Mouse (Mus musculus) lung, adult 18-20 months (tissue): ENCODE results near the gene Utp11.
"Not testable (repeated sequence)": the region's sequence is repeated elsewhere in the genome, so short reads cannot be mapped to it uniquely, and the experiment has no call there.

Experiments
- DNase-seq, 2 experiments: peaks; one replicate each; pipeline ENCODE4 v3.0.0; 2022; ENCODE audit warnings: mixed read lengths in 2 of 2

Gene Utp11

DNA sequence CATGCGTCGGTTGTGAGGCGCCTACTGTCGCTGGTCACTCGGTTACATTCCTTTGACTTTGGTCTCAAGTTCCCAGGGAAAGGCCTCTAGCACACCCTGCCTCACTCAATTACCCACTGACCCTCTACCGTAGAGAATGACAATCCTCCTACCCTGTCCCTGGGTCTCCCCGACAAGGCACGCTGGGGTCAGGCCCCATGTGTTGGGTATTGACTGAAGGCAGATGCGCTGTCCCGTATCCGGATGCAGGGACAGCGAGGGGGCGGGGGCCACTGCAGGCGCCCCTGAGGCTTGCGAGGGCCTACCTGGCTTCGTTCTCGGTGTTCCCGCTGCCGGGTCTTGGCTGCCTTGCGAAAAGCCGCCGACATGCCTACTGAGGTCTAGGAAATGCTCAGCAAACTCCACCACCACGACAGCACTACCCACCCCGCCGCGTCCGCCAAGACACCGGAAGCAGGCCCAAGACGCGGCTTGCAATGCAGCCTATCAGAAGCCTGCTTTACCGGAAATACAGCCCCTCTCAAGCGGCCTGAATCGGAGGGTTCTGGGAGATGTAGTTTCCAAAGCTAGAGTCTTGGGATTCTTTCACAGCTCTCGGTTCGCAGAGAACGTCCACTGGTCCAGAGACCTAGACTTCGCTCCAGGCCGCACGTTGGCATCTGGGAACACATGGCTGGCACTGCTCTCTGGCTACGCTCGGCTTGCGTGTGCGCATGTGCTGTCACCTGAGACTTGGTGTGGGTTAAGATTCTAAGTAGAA is at the start of gene Utp11:
Gene Utp11 (minus strand): TSS at position 466 of the 760 bp plus-strand sequence.
- peak; percentile 90 to 92 for DNase-seq

DNA sequence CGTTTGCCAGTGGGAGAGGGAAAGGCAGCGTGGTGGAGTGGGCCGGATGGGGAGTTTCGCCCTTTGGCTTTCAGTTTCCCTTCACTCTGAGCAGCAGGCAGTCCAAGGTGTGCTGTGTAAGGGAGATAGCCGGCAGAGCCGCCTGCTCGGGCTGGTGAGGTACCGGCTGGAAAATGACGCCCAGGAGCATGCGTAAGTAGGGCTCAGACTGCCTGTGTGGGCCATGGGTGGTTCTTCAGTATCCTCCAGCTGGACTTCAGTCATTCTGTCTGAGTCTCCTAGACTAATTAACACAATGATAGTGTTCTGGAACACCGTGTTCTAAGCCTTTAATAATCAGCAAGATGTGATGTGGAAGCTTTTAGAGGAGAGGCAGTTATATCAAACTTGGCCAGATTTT is 49.4 kb upstream of the Utp11 start:
- no peak for DNase-seq

DNA sequence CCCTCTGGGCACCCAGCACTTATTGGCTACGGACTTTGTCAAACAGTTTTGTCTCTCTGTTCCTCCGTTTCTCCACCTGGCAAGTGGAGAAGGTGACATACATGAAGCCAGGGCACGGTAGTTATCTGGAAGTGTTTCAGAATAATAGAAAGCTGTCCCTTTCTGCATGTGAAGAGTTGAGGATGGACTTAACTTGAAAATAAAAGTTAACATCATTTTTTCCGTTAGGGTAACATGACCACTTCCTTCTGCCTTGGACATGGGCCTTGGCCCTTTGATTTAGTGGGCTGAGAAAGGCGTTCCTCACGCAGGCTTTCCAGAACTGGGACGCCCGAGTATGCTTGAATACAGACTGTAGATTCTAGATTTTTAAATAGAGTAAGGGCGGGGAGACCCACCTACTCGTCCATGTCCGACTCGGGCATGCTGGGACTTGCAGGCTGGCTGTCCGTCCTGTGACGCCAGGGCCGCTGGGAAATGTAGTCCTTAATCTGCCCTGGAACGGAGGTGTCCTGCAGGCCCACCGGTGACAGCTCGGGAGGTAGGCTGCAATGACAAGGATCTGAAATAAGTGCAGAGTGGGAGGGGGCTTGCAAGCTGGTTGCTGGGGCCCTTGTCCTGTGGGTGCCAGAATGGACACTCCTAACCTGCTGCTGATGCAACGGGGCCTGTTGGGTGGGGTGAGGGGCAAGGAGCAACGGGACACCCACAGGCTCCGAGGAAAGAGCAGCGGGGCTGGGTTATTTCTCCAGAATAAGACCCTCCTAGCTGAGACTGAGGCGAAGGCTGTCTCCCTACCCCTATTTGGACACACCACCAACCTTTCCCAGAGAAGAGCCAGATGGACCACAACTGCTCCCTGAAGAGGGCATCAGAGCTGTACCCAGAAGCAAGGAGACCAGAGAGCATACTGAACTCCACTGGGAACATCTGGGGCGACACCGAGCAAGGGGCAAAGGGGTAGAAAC is 48.3 kb upstream of the Utp11 start, which contains the start of gene Inpp5b:
Gene Inpp5b (plus strand): TSS at position 475 of the 968 bp plus-strand sequence.
- peak; percentile 81 to 83 for DNase-seq

DNA sequence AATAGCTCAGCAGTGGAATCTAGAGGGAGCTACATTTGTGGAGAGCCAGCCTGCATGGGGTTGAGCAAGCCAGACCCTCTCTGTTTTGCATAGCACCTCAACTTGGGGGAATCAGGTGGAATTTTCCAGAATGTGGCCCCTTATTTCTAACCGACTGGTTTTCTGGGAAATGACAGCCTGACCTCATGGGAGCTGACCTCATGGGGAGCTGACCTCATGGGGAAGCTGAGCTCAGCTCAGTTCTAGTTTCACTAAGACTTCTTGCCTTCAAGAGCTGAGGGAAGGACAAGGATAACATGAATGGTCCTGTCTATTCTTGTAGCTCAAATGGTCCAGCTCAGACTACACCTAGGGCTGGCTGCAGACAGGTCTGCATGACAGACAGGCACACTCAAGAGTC is 45.4 kb upstream of the Utp11 start:
- no peak for DNase-seq

DNA sequence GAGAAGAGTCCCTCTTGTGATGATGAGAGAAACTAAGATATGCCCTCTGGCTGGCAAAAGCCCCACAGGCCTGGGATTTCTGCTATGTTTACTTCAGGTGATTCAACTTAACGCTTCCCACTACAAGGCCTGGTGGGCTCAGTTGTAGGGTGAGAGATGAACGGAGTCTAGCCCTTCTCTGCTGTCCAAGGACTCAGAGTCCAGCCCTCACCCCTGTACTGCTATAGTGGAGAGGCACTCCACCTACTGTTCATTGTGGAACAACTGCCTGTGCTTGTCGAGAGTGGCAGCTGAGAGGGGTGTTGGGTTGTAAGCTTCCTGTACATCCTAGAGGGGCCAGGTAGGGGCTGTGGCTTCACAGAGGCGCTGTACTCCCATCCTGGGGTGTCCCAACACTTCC is 44.6 kb upstream of the Utp11 start:
- DNase-seq: no peak

DNA sequence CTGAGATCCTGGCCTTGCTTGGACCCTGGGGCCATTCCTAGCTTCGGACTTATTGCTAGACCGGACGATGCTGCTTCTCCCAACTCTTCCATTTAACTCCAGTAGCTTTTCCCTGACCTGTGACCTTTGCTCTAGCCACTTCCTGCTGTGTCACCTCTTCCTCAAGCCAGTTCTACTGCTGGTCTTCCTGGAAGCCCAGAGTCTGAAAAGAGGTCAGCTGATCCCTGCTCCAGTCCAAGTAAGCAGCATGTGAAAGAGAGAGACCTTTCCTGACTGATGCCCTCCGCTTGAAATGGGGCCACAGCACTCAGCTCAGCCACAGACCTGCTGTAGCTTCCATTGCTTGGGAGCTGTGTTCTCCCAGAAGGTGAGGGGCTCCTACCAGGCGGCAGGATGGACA is 44.1 kb upstream of the Utp11 start:
- DNase-seq: no peak

DNA sequence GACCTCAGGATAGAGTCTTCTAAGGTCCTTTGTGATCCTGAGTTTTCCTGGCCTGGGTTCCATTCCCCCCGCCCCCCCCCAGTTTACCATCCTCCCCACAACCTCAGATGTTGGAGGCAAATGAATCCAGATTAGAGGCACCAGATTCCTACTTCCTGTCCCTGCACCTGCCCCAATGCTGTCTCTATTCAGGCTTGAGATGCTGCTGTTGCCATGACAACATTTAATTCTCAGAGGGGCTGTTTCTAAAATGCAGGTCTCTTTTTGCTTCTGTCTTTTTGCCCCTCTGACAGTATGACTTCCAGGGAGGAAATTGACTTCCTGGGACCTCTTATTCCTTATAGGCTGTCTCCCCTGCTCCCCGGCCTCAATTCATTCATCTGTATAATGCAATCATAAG is 43.6 kb upstream of the Utp11 start:
- DNase-seq: no peak

DNA sequence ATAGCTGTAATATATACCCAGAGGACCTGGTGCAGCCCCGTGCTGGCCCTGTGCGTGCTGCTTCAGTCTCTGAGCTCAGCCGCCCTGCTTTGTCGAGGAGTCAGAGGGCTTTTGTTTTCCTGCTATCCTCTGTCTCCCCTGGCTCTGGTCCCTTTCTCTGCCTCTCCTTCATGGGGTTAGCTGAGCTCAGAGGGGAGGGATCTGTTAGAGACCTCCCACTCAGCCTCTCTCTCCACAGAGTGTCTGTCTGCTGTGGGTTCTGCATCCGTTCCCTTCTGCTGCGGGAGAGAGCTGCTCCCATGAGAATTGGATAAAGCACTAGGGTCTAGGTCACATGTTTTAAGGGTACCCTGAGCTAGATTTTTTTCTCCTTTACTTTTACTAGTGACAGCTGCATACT is 32.7 kb upstream of the Utp11 start:
- DNase-seq: no peak

DNA sequence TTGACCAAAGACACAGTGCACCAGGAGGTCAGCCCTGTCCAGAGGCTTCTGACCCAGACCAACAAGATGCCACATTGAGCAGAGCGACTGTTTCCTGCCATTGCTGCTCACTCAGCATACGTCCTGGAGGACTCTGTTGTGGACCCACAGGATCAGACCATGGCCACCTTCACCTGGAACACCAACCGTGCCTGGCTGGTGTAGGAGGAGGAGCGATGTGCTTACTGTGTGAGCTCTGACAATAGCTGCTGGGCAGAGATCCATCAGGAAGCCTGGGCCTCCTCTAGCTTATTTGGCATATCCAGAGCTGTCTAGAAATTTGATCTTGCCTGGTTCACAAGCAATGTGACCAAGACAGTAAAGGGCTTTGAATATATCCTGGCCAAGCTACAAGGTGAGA is 25.7 kb upstream of the Utp11 start:
- DNase-seq: no peak

DNA sequence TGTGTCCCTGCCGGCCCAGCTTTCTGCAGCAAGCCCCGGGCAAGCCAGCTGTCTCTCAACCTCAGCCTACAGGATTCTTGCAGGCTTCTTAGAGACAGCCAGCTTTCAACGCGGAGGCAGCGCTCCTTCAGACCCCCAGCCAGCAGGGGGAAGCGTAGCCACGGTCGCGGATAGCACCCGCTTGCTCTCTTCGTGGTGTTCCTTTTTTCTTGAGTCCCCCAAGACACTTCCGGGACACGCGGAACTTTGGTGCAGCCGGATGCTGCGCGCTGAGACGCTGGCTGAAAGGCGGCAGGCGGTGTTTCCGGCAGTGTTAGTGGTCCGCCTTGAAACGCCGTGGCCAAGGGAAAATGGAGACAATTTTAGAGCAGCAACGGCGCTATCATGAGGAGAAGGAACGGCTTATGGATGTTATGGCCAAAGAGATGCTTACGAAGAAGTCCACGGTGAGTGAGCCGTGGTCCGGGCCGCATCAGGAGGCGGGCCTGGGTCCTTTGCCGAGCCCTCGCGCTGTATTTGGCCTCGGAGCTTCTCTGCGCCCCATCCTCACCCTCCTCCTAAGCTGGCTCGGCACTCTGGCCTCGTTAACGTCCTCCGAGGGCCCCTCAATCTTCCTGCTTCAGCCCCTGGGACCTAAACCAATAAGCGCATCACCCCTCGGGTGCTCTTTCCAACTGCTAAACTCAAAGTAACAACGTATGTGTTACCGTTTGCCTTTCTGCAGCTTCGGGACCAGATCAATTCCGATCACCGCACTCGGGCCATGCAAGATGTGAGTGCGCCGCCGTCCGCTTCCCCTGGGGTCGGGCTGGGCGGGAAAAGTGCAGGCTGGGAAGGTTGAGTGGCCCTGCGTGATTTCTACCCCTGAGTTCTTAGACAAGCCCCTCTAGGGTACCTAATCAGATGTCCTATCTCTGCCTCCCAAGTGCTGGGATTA is 21.4 kb upstream of the Utp11 start, which contains the start of gene Sf3a3:
Gene Sf3a3 (plus strand): TSS at position 232 of the 937 bp plus-strand sequence.
- DNase-seq: peak; percentile 95 to 96

DNA sequence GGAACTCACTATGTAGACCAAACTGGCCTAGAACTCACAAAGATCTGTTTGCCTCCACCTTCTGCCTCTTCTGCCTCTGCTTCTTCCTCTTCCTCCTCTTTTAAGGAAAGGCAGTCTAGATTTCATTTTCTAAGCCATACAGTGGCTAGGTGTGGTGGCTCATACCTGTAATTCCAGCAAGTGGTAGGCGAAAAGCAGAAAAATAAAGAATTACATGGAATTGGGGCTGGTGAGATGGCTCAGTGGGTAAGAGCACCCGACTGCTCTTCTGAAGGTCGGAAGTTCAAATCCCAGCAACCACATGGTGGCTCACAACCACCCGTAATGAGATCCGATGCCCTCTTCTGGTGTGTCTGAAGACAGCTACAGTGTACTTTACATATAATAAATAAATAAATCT is 20.4 kb upstream of the Utp11 start:
- DNase-seq: not testable (repeated sequence)

DNA sequence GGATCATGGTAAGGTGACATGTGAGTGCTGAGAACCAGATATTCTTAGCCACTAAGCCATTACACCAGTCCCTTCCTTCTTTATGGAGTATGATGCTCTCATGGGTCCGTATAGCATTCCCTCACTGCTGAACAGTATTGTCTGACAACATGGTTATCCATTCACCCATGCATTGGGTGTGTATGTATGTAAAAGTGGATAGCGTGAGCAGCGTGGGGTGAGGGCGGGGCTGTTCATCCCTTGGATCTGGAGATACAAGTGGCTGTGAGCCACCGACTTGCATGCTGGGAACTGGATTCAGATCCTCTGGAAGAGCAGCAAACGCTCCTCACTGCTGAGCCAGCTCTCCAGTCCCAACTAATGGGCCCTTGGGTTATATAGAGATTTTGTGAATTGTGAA is 19.2 kb upstream of the Utp11 start:
- no peak for DNase-seq

DNA sequence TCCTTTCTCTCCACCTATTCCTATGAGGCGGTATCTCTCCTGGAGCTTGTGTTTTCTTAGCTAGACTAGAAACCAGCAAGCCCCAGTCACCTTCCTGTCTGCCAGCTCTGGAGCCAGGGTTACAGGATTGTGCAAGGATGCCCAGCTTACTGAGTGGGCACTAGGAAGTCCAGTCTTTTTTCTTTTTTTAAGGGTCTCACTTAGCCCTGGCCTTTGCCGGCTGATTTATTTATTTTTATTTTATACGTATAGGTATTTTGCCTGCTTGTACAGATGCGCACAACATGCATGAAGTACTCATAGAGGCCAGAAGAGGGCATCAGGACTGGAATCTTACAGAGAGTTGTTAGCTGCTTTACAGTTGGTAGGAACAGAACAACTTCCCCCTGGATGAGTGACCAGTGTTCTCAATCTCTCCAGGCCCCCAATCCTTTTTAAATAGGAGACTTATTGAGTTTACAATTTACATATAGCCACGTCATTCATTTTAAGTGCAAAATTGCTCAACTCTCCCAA is 17.4 kb upstream of the Utp11 start:
- peak; percentile 37 to 62 for DNase-seq

DNA sequence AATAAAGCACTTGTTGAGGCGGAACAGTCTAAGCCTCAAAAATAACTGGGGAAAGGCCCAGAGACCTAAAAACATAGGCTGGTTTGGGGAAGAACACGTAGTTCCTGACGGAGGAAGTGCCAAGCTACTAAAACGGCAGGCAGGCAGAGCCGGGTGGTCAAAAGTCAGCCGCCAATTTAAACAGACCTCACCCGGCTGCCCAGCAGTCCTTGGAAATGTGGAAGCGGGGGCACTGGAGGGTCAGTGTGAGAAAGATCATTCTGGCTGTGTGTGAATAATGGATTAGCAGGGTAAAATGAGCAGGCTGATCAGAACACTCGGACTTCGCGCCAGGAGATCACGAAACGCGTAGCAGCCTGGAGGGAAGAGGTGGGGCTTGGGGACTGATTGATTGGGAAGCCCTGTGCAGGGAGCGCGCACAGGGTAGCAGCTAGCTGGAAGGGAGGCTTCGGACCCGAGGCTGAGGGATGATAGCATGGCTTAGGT is 16.6 kb upstream of the Utp11 start:
- DNase-seq: peak; percentile 57 to 65

DNA sequence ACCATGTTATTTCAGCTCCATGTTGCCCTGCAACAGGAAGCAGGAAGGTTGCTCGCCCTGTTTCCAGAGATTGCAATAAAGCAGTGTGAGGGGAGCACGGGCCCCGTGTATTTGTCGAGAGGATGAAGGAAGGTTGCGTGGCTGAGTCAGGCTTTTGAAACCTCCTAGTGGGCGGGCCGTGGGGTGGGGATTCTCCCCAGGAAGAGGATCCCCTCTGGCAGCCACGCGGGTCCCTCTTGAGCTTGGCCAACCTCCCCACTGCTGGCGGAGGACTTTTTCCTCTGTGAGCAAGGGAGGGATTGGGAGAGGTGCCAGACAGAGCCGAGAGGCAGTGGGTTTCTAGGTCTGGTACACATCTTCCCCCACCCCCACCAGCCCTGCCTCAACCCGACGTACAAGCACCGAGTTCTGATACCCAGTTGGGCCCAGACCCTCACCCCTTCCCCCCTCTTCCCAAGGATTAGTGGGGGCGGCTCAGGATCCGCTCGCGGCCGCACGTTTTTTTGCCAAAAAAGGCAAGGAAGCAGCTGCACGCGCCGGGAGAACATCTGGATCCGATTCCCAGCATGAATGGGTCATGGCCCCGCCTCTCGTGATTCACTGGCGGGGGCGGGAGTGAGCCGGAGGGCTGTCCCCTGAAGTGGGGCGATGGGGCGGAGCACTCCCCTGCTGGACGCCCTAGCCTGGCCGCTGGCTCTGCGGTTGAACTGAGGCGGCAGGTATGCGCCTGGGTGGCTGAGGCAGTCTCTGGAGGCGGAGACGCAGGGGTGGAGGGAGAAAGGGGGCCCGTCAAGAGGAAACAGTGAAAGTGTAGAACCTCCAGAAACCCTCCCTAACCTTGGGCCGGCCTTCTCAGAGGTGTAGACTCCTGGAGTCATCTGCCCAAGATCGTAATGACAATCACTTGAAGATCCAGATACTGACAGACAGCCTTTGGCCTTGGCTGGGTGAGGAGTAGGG is 15.4 kb upstream of the Utp11 start:
- DNase-seq: peak; percentile 94 to 95

DNA sequence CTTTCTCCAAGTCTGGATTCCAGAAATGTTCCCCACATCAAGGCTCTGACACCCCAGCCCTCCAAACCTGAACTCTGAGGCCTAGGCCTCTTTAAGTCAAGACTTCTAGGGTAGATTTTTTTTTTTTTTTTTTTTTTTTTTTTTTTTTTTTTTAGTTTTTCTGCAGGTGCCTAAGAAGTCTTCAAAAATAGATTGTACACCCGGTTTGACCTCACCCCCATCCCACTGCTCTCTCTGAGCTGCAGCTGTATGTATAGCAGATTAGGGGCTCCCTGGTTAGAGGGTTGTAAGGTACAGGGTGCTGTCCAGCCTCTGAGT is 14.8 kb upstream of the Utp11 start:
- not testable (repeated sequence) for DNase-seq

DNA sequence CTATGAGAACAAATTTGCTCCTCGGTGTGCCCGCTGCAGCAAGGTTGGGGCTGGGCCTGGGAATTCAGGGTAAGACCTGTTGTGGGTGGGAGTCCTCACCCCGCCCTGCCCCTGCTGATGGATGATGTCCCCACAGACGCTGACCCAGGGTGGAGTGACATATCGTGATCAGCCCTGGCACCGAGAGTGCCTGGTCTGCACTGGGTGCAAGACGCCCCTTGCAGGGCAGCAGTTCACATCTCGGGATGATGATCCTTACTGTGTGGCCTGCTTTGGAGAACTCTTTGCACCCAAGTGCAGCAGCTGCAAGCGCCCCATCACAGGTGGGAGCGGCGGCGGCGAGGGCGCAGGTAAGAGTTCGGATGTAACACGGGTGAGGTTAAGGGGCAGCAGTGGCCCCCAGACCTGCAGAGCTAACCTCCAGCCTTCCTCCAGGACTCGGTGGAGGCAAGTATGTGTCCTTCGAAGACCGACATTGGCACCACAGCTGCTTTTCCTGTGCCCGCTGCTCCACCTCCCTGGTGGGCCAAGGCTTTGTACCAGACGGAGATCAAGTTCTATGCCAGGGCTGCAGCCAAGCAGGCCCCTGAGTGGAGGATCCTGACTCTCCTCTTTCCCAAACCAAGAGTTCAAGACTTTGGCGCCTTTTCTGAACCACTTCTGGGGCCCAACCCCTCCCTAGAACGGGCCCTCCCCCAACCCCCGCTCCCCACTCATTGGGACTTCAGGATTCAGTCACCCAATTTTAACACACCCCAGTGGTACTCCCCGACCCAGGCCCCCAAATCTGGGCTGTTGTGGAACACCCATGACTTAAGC is 14.2 kb upstream of the Utp11 start:
- DNase-seq: not testable (repeated sequence)

DNA sequence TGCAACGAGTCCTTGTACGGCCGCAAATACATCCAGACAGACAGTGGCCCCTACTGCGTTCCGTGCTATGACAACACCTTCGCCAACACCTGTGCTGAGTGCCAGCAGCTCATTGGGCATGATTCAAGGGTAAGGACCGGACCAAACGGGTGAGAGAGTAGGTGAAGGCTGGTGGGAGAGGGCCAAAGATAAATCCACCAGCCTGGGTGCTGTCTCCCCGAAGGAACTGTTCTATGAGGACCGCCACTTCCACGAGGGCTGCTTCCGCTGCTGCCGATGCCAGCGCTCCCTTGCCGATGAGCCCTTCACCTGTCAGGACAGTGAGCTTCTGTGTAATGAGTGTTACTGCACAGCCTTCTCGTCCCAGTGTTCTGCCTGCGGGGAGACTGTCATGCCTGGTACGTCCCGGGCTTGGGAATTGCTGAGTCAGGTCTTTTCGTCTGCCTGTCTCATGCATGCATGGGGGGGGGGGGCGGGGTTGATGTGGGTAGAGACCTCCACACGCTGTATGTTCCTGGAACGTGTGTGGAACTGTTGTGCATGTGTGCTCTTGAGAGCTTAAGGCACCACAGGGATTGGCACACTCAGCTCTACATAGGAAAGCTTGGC is 12.4 kb upstream of the Utp11 start:
- DNase-seq: no peak

DNA sequence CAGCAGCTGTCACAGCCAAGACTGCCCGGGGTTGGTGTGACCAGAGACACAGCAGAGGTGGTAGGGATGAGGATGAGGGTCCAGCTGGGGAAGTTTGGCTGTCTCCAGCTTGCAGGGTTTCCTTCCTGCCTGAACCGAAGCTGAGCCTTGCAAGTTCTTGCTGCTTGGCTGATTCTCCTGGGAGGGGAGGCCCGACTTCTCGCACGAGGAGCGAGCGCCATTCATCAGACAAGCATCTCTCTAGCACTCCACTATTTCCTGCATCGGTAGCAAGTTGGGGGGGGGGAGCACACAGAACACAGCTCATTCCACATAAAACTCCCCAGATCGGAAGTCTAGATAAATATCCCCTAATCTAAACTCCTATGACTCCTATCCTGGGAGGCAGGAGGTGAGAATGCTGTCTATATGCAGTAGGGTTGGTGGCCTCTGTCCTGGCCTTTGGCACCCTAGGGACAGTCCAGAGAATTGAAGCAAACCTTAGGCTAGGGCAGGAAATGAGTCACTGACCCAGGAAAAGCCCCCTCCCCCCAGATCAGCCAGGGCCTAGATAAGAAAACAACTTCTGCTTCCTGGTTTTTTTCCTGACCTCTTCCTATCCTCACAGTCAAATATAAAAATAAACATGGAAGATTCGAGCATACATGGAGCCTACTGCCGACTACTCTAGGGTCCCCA is 11.5 kb upstream of the Utp11 start:
- peak; percentile 41 to 48 for DNase-seq
